Mouse (Mus musculus): ENCODE measurements at regions not wholly inside any gene's neighbourhood (a gene's known extent, or its start where the extent isn't known, plus 50 kb on each side); places are given as distances from the start of the nearest gene placed in this dataset.
A peak's percentile ranks its signal among the peaks of the same experiment; 100 is the strongest.

DNA sequence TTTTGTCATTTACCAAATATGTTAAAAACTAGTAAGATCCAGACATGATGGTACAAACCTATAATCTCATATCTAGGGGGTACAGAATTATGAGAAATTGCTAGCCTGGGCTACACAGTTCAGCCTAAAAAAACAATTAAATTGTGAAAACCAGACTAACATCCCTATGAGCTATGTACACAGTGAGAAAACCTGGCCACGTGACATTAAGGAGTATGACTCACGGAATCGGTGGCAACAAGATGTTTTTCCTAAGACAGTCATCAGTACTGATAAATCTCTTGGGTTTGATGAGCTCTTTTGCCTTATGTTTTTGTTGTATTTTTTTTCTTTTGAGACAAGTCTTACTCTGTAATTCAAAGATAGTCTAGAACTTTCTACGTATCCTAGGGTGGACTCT is 148.6 kb downstream of the Csl start:
- H3K9me3 ChIP-seq (replicated peaks) = peaks cover 20% of the 10 kb centered on the region

GRCm38 (mm10) chr10:99614392-99615249 is 144.8 kb downstream of the Csl start:
- TF ChIP-seq GATA2 (IDR thresholded peaks at IDR 0.05; ENCODE audit: borderline replicate concordance, low read depth, low read length) (no peak), TAL1 (conservative IDR thresholded peaks at IDR 0.05; ENCODE audit: low read depth, low read length) (no peak), GATA1 (IDR thresholded peaks at IDR 0.05; ENCODE audit: borderline replicate concordance, low read length) (no peak), CTCF (IDR thresholded peaks at IDR 0.05; ENCODE audit: low read depth, low read length) (no peak), POLR2AphosphoS5 (IDR thresholded peaks at IDR 0.05; ENCODE audit: insufficient replicate concordance, low read depth, low read length) (no peak)
- H3K27me3 ChIP-seq (ENCODE audit: insufficient read depth, low read length) = no peaks in the 10 kb centered on the region
- DNase-seq (ENCODE audit: low spot score) = no peak
- H3K9me3 ChIP-seq (replicated peaks) = peaks cover 23% of the 10 kb centered on the region
- no peaks in the 10 kb centered on the region for H3K36me3 ChIP-seq (replicated peaks)
- ATAC-seq (ENCODE audit: extremely low read depth, insufficient number of reproducible peaks, low FRiP score, poor library complexity, severe bottlenecking) = no peak
- H3K4me3 ChIP-seq (ENCODE audit: low read depth, low read length) = no peak overlapping the region
- H3K4me1 ChIP-seq (ENCODE audit: insufficient read depth, low read depth, low read length) = no peaks in the 10 kb centered on the region

More for the DNA sequence above, 148.6 kb downstream of the Csl start:
- Histone ChIP-seq H3K4me1 (ENCODE audit: insufficient read depth, low read depth, low read length) (no peaks in the 10 kb centered on the region), H3K27me3 (ENCODE audit: insufficient read depth, low read length) (no peaks in the 10 kb centered on the region), H3K4me3 (ENCODE audit: low read depth, low read length) (no peak overlapping the region), H3K36me3 (replicated peaks) (no peaks in the 10 kb centered on the region)
- ATAC-seq (ENCODE audit: extremely low read depth, insufficient number of reproducible peaks, low FRiP score, poor library complexity, severe bottlenecking) = no peak
- TF ChIP-seq TAL1 (conservative IDR thresholded peaks at IDR 0.05; ENCODE audit: low read depth, low read length) = no peak
- TF ChIP-seq CTCF (IDR thresholded peaks at IDR 0.05; ENCODE audit: low read depth, low read length) = no peak
- no peak for TF ChIP-seq GATA2 (IDR thresholded peaks at IDR 0.05; ENCODE audit: borderline replicate concordance, low read depth, low read length)
- no peak for TF ChIP-seq POLR2AphosphoS5 (IDR thresholded peaks at IDR 0.05; ENCODE audit: insufficient replicate concordance, low read depth, low read length)
- no peak for TF ChIP-seq GATA1 (IDR thresholded peaks at IDR 0.05; ENCODE audit: borderline replicate concordance, low read length)
- DNase-seq (ENCODE audit: low spot score) = no peak

DNA sequence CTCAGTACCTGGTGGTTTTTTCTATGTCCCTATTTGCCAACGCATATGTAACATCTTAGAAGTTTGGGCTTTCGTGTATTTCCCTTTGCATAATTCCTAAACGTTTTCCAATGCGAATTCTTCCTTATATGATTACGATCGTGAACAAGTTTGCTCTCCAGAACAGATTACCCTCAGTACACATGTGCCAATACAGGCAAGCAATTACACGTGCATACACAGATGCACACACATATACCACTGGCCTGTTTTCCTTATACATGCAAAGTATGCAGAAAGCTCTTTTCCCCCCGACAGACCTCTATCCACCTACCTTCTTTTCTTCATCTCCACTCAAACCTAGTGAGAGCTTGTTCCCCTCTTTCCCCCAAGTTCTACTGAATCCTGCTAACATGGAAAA is 144.1 kb downstream of the Csl start:
- Histone ChIP-seq H3K9me3 (replicated peaks) (peaks cover 26% of the 10 kb centered on the region), H3K36me3 (replicated peaks) (no peaks in the 10 kb centered on the region), H3K4me1 (ENCODE audit: insufficient read depth, low read depth, low read length) (no peaks in the 10 kb centered on the region), H3K27me3 (ENCODE audit: insufficient read depth, low read length) (no peaks in the 10 kb centered on the region), H3K4me3 (ENCODE audit: low read depth, low read length) (no peak overlapping the region)
- no peak for TF ChIP-seq POLR2AphosphoS5 (IDR thresholded peaks at IDR 0.05; ENCODE audit: insufficient replicate concordance, low read depth, low read length)
- TF ChIP-seq GATA2 (IDR thresholded peaks at IDR 0.05; ENCODE audit: borderline replicate concordance, low read depth, low read length) = no peak
- TF ChIP-seq GATA1 (IDR thresholded peaks at IDR 0.05; ENCODE audit: borderline replicate concordance, low read length) = no peak
- TF ChIP-seq TAL1 (conservative IDR thresholded peaks at IDR 0.05; ENCODE audit: low read depth, low read length) = no peak
- TF ChIP-seq CTCF (IDR thresholded peaks at IDR 0.05; ENCODE audit: low read depth, low read length) = no peak
- DNase-seq (ENCODE audit: low spot score) = no peak
- no peak for ATAC-seq (ENCODE audit: extremely low read depth, insufficient number of reproducible peaks, low FRiP score, poor library complexity, severe bottlenecking)

DNA sequence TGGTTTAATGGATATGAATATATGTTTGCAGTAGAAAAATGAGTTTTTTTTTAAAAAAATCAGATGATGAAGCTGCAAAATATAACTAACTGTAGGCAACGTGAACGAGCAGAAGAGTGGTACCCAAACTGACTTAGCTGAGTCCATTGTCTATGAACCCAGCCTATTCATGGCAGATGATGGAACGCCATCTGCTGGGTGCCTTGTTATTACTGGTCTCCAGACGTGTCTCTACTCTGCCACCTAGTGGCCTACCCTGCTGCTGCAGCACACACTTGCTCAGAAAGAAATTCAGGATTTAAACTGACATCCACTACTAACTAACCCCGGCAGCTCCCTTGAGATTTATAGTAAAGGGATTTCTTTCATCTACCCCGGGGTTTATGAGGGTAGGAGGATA is 143.7 kb downstream of the Csl start:
- no peak overlapping the region for H3K4me3 ChIP-seq (ENCODE audit: low read depth, low read length)
- H3K9me3 ChIP-seq (replicated peaks) = peaks cover 28% of the 10 kb centered on the region
- H3K4me1 ChIP-seq (ENCODE audit: insufficient read depth, low read depth, low read length) = no peaks in the 10 kb centered on the region
- H3K27me3 ChIP-seq (ENCODE audit: insufficient read depth, low read length) = no peaks in the 10 kb centered on the region
- TF ChIP-seq POLR2AphosphoS5 (IDR thresholded peaks at IDR 0.05; ENCODE audit: insufficient replicate concordance, low read depth, low read length) (no peak), GATA1 (IDR thresholded peaks at IDR 0.05; ENCODE audit: borderline replicate concordance, low read length) (no peak), TAL1 (conservative IDR thresholded peaks at IDR 0.05; ENCODE audit: low read depth, low read length) (no peak), CTCF (IDR thresholded peaks at IDR 0.05; ENCODE audit: low read depth, low read length) (peak; percentile 40; the same call in 1 of the 2 replicates), GATA2 (IDR thresholded peaks at IDR 0.05; ENCODE audit: borderline replicate concordance, low read depth, low read length) (no peak)
- DNase-seq (ENCODE audit: low spot score) = no peak
- no peaks in the 10 kb centered on the region for H3K36me3 ChIP-seq (replicated peaks)
- ATAC-seq (ENCODE audit: extremely low read depth, insufficient number of reproducible peaks, low FRiP score, poor library complexity, severe bottlenecking) = peak; percentile 49; the same call in 1 of the 2 replicates

- Histone ChIP-seq H3K4me3 (ENCODE audit: low read depth, low read length) (no peak overlapping the region), H3K27me3 (ENCODE audit: insufficient read depth, low read length) (no peaks in the 10 kb centered on the region), H3K4me1 (ENCODE audit: insufficient read depth, low read depth, low read length) (no peaks in the 10 kb centered on the region), H3K9me3 (replicated peaks) (peaks cover 33% of the 10 kb centered on the region), H3K36me3 (replicated peaks) (no peaks in the 10 kb centered on the region)
- TF ChIP-seq GATA2 (IDR thresholded peaks at IDR 0.05; ENCODE audit: borderline replicate concordance, low read depth, low read length) (no peak), POLR2AphosphoS5 (IDR thresholded peaks at IDR 0.05; ENCODE audit: insufficient replicate concordance, low read depth, low read length) (no peak), GATA1 (IDR thresholded peaks at IDR 0.05; ENCODE audit: borderline replicate concordance, low read length) (no peak), CTCF (IDR thresholded peaks at IDR 0.05; ENCODE audit: low read depth, low read length) (no peak), TAL1 (conservative IDR thresholded peaks at IDR 0.05; ENCODE audit: low read depth, low read length) (no peak)
- DNase-seq (ENCODE audit: low spot score) (no peak), ATAC-seq (ENCODE audit: extremely low read depth, insufficient number of reproducible peaks, low FRiP score, poor library complexity, severe bottlenecking) (no peak)
These were observed 141.8 kb downstream of the Csl start for GRCm38 (mm10) chr10:99617623-99618022.

DNA sequence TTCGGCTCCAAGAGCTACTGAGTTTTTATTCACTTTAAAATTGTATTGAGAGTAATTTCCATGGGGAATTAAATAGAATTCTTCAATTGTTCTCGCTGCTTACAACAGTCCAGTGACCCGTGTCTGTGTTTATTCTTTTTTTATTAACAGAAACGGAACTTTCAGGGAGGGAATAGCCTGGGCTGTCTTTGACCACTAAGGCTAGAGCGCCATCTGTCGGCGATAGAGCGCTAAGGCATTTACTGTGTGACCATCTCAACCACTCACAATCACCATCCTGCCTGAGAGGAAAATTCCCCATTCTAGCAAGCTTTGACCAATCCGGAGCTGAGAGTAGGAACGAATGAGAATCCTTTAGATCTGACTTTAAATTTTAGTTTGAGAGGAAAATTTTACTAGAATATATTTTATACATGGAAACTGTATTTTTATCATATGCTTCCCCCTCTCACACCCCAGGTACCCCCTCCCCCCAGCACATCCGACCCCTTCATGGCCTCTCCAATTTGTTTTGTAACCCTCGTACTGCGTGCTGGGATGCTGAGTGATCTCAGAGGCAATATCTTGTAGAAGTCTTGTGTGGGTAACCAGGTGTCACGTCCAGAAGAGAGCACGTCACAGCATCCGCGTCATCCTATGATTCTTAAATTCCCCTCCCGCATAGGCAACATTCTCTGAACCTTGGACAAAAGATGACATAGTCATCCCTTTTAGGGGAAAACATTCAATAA is 139.9 kb downstream of the Csl start:
- DNase-seq (ENCODE audit: low spot score) = no peak
- TF ChIP-seq GATA2 (IDR thresholded peaks at IDR 0.05; ENCODE audit: borderline replicate concordance, low read depth, low read length) (no peak), GATA1 (IDR thresholded peaks at IDR 0.05; ENCODE audit: borderline replicate concordance, low read length) (no peak), POLR2AphosphoS5 (IDR thresholded peaks at IDR 0.05; ENCODE audit: insufficient replicate concordance, low read depth, low read length) (no peak), CTCF (IDR thresholded peaks at IDR 0.05; ENCODE audit: low read depth, low read length) (no peak), TAL1 (conservative IDR thresholded peaks at IDR 0.05; ENCODE audit: low read depth, low read length) (no peak)
- Histone ChIP-seq H3K9me3 (replicated peaks) (peaks cover 25% of the 10 kb centered on the region), H3K4me1 (ENCODE audit: insufficient read depth, low read depth, low read length) (no peaks in the 10 kb centered on the region), H3K27me3 (ENCODE audit: insufficient read depth, low read length) (no peaks in the 10 kb centered on the region), H3K4me3 (ENCODE audit: low read depth, low read length) (no peak overlapping the region), H3K36me3 (replicated peaks) (no peaks in the 10 kb centered on the region)
- no peak for ATAC-seq (ENCODE audit: extremely low read depth, insufficient number of reproducible peaks, low FRiP score, poor library complexity, severe bottlenecking)
